Mouse (Mus musculus) thymus, postnatal 10 days (tissue): ENCODE measurements around the gene Zfp382.
"Not testable (repeated sequence)": the region's sequence is repeated elsewhere in the genome, so short reads cannot be mapped to it uniquely, and the experiment has no call there.

Source experiments
- DNase-seq, 2 experiments: peaks; one replicate each; pipeline ENCODE4 v3.0.0; 2021; ENCODE audit warnings: low spot score in 2 of 2

Gene Zfp382

DNA sequence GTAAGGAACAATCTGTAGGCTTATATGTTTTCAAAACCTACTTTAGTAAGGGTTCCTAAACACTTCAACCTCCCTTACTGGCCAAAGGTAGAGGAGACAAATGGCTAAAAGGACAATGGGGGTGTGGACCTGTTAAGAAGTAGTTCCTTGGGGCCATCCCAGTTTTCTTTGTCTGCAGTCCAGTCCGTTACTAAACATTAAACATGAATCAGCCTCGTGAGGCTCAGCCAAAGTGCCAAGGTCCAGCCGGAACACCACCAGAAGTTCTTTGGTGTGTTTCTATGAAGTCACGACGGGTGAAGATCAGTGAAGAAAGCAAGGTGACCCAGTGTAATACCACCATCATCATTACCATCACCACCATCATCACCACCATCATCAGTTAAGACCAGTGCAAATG lies 25.3 kb downstream of the Zfp382 start:
- DNase-seq, result no peak

DNA sequence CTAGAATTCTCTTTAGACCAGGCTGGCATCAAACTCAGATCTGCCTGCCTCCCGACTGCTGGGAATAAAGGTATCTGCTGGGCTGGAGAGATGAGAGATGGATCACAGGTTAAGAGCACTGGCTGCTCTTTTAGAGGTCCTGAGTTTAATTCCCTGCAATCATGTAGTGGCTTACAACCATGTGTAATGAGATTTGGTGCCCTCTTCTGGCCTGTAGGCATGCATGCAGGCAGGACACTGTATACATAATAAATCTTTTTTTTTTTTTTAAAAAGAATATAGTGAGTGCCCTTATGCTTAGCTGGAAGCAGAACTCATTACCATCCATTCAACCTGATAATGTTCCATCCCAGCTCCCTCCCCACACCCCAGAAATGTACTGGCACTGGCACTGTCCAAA lies 32.3 kb downstream of the Zfp382 start:
- DNase-seq, result no peak

DNA sequence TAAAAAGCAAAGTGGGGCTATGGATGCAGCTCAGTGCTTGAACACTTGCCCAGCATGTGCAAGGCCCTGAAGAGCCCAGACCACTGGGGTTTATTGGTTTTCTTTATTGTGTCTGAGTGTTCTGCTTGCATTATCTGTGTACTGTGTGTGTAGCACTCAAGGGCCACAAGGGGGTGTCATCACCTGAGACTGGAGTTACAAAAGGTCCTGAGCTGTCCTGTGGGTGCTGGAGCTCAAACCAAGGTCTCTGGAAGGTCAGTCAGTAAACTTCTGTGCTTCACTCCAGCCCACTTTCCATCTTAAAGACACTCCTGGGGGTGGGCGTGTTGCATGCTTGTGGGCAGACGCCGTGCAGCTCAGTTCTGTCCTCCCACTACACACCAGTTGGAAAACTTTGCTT lies 33.8 kb downstream of the Zfp382 start:
- no peak for DNase-seq

DNA sequence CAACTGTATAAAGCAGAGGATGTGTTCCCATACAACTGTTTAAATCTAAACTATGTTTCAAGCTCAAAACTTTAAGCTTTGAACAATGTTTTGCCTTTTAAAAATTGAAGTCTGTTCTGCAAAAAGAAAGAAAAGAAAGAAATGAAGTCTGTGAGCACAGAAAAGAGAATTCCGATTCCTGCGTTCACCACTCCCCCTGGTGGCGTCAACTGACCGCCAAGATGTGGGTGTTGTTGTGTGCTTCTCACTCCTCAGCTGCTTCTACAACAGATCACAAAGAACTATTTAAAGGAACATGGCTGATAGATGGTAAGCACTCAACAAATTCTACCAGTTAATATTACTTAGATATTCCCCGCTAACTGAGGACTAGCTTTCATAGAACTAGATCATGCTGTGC lies 41.4 kb downstream of the Zfp382 start:
- DNase-seq, result no peak

DNA sequence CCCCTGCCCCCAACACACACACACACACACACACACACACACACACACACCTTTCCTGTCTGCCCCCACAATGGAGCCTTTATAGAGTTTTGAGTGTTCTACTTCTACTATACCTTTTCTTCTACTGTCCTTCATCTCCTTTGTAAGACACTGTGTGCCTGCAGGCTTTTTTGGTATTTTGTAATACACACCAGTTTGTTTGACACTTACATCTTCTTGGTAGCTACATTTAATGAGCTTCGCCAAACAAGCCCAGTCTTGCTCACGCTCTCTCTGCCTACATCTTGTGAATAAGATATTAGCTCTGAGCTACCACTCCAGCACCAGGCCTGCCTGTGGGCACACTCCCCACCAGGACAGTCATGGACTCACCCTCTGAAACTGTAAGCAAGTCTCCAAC lies 43.0 kb downstream of the Zfp382 start:
- no peak for DNase-seq

DNA sequence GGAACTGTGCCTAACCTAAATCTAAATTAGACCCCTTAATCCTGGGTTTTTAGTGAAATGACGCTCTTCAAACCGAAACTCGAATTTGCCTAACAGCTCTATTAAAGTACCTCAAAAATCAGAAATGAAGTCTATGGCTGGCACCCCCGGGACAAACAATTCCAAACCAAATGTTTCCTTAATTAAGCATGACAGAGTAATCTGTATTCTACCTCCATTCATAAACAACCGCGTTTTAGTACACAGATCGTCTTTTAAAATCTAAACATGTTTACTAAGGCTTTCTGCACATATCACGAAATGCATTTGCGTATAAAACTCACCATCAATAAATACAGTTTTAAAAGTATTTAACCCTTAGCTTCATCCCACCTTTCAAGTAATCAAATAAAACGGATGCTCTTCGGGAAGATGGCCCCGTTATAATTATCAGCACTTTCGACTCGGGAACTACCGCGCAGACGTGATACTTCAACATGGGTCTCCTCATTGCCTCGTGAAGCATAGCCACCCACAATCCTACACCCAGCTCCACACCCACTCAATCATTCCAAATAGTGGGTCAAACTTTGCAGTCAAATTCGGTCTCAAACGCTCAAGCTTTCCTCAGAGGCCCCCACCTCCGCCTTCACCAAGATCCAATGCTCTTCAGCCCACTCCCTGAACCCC lies 47.3 kb downstream of the Zfp382 start:
- no peak for DNase-seq

DNA sequence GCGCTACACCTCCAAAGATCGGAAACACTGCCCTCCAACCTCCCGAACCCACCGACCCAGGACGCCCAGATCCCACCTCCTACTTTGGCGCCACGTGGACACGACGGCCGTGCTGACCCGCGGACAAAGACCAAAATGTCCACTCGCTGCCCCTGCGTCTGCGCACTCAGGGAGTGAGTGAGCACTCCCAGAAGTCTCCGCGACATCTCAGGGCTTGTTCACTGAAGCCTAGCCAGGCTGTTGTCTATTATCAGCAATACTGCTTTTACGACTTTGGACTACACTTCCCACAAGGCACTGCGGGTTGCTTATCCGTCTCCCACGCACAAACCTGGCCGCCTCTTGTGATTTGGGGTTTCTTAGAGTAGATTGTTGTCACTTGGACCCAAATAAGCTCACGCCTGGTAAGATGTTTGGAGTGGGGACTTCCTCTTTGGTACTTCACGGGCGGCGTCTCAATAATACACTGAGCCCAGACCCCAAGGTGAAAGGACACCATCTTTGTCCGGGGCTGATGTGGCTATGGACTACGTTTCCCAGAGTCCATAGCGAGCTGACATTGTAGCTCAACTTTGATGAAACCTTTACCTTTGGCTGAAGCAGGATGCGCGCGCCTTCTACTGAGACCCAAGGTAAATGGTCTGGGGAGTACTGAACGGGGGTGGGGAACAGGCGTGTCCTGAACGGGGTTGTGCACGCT lies 48.0 kb downstream of the Zfp382 start, which contains the start of gene Zfp146:
Gene Zfp146, minus strand, starts transcription at position 168 of the 700 bp plus-strand sequence.
- DNase-seq, result peak; percentile 82

DNA sequence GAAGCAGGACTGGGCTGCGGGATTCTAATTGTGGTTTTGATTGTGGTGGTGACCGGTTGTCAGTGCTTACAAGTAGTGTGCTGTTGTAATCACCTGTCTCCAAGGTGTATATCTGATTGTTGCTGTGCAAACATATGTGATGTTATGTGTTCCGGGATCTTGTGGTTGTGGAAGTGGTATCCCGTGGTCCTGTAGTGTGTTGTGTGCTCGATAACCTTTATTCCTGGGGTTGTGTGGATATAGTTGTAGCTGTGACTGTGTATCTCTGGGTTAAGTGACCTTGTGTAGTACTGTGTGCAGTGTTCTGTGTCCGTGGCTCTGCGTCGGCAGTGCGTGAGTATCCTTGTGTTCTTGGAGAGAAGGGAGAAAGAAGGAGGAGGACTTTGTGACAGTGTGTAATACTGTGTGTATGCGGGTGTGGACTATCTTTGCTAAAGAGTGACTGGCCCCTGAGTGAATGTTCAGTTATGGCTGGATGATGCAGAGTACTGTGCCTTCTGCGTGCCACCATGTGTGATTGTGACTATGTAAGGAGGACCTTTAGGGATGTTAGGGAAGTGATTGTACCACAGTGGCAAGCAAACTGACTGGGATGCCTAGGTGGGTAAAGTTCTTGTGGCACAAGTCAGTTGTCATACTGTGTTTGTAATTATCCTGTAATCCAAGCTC lies 48.7 kb downstream of the Zfp382 start:
- DNase-seq, result no peak

DNA sequence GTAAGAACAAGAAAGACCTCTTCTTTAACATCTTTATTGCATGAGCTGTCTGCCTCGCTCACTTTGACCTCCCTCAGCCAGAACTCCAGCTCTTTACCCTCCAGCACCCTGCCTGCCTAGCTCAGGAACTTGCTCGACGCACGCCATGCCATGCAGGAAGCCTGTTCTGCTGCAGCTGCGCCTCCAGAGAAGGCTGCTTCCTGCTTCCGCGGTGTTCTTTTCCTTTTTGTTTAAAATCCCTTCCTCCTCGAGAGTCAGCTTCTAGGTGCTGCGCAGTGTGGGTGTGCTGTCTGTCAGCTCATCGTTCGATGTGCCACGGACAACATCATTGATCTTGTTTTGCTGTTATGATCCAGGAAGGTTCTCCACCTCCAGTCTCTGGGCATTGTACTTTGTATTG lies 54.7 kb downstream of the Zfp382 start:
- DNase-seq, result peak in 1 of 2 experiments; percentile 18

DNA sequence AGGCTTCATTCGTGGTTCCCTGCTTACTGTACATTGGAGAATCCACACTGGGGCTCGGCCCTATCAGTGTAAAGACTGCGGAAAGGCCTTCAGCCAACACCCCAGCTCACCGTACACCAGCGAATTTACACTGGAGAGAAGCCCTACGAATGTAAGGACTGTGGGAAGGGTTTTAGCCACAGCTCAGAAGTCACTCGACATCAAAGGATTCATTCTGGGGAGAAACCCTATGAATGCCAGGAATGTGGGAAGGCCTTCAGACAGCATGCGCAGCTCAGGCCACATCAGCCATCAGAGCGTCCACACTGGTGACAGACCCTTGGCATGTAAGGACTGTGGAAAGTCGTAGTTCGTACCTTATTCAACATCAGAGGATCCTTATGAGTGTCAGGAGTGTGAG lies 56.5 kb downstream of the Zfp382 start:
- DNase-seq, result no peak

DNA sequence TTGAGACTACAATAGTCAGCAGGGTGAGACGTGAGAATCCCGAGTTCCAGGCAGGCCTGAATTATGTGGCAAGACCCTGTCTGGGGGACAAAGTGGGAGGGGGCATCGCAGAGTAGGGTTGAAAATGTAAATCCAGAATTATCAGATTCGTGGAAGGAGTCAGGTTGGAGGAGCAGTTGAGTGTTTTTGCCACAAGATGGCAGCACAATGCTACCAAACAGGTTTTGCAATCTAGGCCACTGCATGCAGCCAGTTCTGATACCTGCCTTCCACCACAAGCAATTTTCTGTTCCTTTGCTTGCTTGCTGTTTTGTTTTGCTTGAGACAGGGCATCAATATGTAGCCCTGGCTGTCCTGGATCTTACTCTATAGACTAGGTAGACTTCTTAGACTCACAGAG lies 59.6 kb downstream of the Zfp382 start:
- DNase-seq, result peak; percentile 47 to 74

DNA sequence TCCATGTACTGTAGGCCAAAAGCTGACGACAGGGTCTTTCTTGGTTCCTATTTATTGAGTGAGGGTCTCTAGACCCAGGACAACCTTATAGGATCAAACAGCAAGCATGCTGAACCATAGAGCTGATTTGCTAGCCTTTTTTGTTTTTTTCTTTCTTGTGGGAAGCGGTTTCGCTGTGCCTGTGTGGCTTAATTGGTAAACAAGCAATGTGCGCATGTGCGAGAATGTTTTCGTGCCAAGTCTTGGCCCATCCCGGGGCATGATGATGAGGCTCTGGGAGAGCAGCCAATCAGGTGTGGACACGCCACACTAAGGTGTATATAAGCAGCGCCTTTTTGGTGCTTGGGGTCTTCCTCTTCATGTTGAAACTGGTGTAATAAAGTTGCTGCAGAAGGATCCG lies 60.2 kb downstream of the Zfp382 start:
- not testable (repeated sequence) for DNase-seq

DNA sequence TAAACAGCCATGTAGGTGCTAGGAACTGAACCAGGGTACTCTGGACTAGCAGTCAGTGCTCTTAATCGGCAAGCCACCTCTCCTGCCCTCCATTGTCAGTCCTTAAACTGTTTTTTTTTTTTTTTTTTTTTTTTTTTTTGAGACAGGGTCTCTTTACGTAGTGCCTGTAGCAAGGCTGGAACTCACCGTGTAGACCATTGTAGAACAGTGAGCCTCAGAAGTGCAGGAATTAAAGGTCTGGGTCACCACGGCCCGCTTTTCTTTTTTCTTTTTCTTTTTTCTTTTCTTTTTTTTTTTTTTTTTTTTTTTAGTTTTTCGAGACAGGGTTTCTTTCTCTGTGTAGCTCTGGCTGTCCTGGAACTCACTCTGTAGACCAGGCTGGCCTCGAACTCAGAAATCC lies 61.4 kb downstream of the Zfp382 start:
- not testable (repeated sequence) for DNase-seq

DNA sequence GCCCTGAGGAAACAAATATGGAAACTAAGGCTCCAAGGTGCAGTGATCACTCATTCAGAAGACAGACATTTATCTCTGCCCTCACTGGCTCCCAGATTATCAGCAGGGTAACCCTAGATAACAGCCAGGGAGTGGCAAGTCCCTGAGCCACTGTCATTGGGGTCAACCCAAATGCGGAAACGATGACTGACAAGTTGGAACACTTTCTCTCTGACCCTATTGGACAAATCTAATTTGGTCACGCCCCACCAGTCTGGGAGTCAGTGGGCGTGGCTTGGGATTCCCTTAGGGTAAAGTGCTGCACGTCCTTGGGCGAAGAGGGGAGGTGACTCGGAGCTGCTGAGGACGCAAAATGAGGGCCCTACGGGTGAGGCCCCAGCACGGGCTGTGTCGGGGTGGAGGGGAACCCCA lies 62.1 kb downstream of the Zfp382 start, which contains the start of gene Cox7a1:
Gene Cox7a1, plus strand, starts transcription at position 266 of the 411 bp plus-strand sequence.
- peak; percentile 84 to 86 for DNase-seq
